Mouse (Mus musculus) forebrain, embryonic 16.5 days (tissue): ENCODE data around the gene Fmo3. TPM values are rescaled to one million over a fixed set of nuclear protein-coding genes. Genes with fewer than 3 reads are reported as not detected.

Source experiments
- polyA plus RNA-seq: library from polyadenylated mRNA; unstranded; fragments of >200 nt; fragmentation: Nextera tagmentation; extraction: Ambion mirVana; gene quantifications from 2 replicates; pipeline ENCODE4 v1.2.1, GENCODE M21; 2015

The Fmo3 gene
- polyA plus RNA-seq, 1 experiment from 2014 or later, result not detected

Other genes with a start within 250 kb of the Fmo3 start
- gene Prrc2c, start 244.0 kb downstream of the Fmo3 start, polyA plus RNA-seq, result 123 and 134 TPM in 2 replicates
- gene Fmo4, start 170.6 kb downstream of the Fmo3 start, polyA plus RNA-seq, result 0.13 and 0.31 TPM in 2 replicates
- gene Fmo1, start 117.9 kb downstream of the Fmo3 start, polyA plus RNA-seq, result 22.5 and 29.2 TPM in 2 replicates
- gene Fmo2, start 85.8 kb downstream of the Fmo3 start, polyA plus RNA-seq, result 0.17 TPM in 1 of 2 replicates, not detected in the other
- gene Fmo6, start 47.0 kb downstream of the Fmo3 start, polyA plus RNA-seq, result not detected in 2 replicates
- gene Mroh9, start 101.1 kb upstream of the Fmo3 start, polyA plus RNA-seq, result not detected in 2 replicates